Comparison of ENCODE assay signal across 19 mouse cellular contexts in the genomic region with DNA sequence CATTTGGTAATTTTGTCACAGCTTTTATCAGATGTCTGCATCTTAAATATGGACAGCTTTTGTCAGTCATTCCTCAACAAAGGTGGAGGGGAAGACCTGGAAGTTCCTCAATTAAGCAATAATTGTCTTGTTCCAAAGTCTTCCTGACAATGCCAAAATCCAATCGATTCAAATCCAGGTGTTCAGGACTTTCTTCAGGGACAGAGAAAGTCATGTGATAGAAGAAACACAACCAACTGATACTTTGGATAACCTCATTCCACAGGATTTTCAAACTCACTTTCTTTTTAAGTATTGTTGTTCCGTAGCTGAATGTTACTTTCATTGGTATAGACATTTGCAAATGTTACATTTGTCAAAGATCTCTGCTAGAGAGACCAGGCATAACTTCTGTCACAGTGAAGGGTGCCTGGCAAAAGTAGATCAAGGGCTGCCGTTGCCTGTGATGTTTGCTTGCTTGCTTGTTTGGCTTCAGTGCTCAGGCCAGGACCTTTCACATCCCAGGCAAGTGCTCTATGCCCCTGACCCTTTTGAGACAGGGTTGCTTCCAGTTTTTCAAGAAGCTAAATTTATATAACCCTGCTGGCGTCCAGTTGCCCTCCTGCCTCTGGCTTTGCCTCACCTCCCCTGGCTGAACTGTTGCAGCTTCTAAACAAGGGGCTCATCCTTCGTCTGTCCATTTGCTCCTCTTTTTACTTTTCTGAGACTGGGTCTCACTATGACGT. TPM values are rescaled to one million over a fixed set of nuclear protein-coding genes. Genes with fewer than 3 reads are reported as not detected.
A peak's percentile ranks its signal among the peaks of the same experiment; 100 is the strongest.
DNase-seq lines count a peak whose midpoint lies in the region; ATAC-seq lines count a peak whose summit lies in the region.
"Had no signal": no experiment of that assay in that cellular context is flagged by ENCODE, and none has a peak within 500 bp of the region (broad histone marks: within the 10 kb centered on the region; RNA-seq: fewer than 3 reads in every experiment).

No protein-coding gene starts in this region.

- no peak overlapping the region for H3K4me2 ChIP-seq in intestine, embryonic 14.5 days (ENCODE audit: low read length)
- H3K4me2 ChIP-seq in intestine, embryonic 16.5 days (ENCODE audit: low read depth, low read length), result no peak overlapping the region
- H3K4me2 ChIP-seq in liver, embryonic 16.5 days (ENCODE audit: low read depth, low read length), result no peak overlapping the region
- H3K4me2 ChIP-seq: embryonic facial prominence, embryonic 15.5 days; forebrain, embryonic 12.5 days; heart, embryonic 12.5 days; hindbrain, embryonic 15.5 days had no signal

- no peaks in the 10 kb centered on the region for H3K27me3 ChIP-seq in intestine, embryonic 14.5 days (replicated peaks; ENCODE audit: control insufficient read depth, insufficient read depth, low read length)
- no peaks in the 10 kb centered on the region for H3K27me3 ChIP-seq in intestine, embryonic 16.5 days (replicated peaks; ENCODE audit: control insufficient read depth, insufficient read depth, low read length)
- no peaks in the 10 kb centered on the region for H3K27me3 ChIP-seq in liver, embryonic 16.5 days (ENCODE audit: control insufficient read depth, insufficient read depth, low read depth, low read length)
- H3K27me3 ChIP-seq: forebrain, embryonic 12.5 days; heart, embryonic 12.5 days; hindbrain, embryonic 15.5 days had no signal

- no peaks in the 10 kb centered on the region for H3K9me3 ChIP-seq in intestine, embryonic 14.5 days (ENCODE audit: control insufficient read depth, low read length)
- no peaks in the 10 kb centered on the region for H3K9me3 ChIP-seq in intestine, embryonic 16.5 days (ENCODE audit: control insufficient read depth, low read length)
- no peaks in the 10 kb centered on the region for H3K9me3 ChIP-seq in liver, embryonic 16.5 days (replicated peaks; ENCODE audit: control insufficient read depth, low read length)
- H3K9me3 ChIP-seq: embryonic facial prominence, embryonic 15.5 days; forebrain, embryonic 12.5 days; heart, embryonic 12.5 days; hindbrain, embryonic 15.5 days had no signal

- peak; percentile 34 for DNase-seq in intestine, embryonic 14.5 days (ENCODE audit: low spot score)
- DNase-seq in thymus, postnatal 4 days, result peak; percentile 8
- DNase-seq in thymus, postnatal 36 days, result no peak
- no peak for DNase-seq in gastrocnemius, postnatal 36 days
- DNase-seq: adrenal gland, adult 2 months; adrenal gland, postnatal 25 days; cerebellum, adult 2 months; cerebellum, postnatal 14 days; embryo, embryonic 11 days; gastrocnemius, postnatal 10 days; heart, postnatal 36 days had no signal

- intact Hi-C loops in gastrocnemius, postnatal 36 days (cut with DNase I), result no loop called here

- no peak overlapping the region for H3K9ac ChIP-seq in intestine, embryonic 14.5 days (ENCODE audit: low read length)
- no peak overlapping the region for H3K9ac ChIP-seq in intestine, embryonic 16.5 days (ENCODE audit: low read depth, low read length)
- no peak overlapping the region for H3K9ac ChIP-seq in liver, embryonic 16.5 days (ENCODE audit: low read depth, low read length)
- H3K9ac ChIP-seq: embryonic facial prominence, embryonic 15.5 days; forebrain, embryonic 12.5 days; heart, embryonic 12.5 days; hindbrain, embryonic 15.5 days had no signal

- no peak for ATAC-seq in intestine, embryonic 14.5 days (replicated peaks; ENCODE audit: low FRiP score, low TSS enrichment, low read depth)
- ATAC-seq in intestine, embryonic 16.5 days, result no peak
- ATAC-seq in liver, embryonic 16.5 days (ENCODE audit: low read depth), result peak; percentile 48
- ATAC-seq: forebrain, embryonic 16.5 days had no signal

- no peak overlapping the region for H3K4me3 ChIP-seq in intestine, embryonic 14.5 days (ENCODE audit: low read depth, low read length)
- no peak overlapping the region for H3K4me3 ChIP-seq in intestine, embryonic 16.5 days (ENCODE audit: low read length)
- no peak overlapping the region for H3K4me3 ChIP-seq in liver, embryonic 16.5 days (ENCODE audit: low read depth, low read length)
- H3K4me3 ChIP-seq: embryonic facial prominence, embryonic 15.5 days; erythroblast, embryonic 14.5 days; forebrain, embryonic 12.5 days; heart, embryonic 12.5 days; hindbrain, embryonic 15.5 days had no signal

- peaks cover under 1% of the 10 kb centered on the region for H3K4me1 ChIP-seq in intestine, embryonic 14.5 days (replicated peaks; ENCODE audit: control insufficient read depth, insufficient read depth, low read length)
- H3K4me1 ChIP-seq in intestine, embryonic 16.5 days (ENCODE audit: control insufficient read depth, insufficient read depth, low read length), result no peaks in the 10 kb centered on the region; the same call in 1 of the 2 replicates
- peaks cover 5% of the 10 kb centered on the region for H3K4me1 ChIP-seq in liver, embryonic 16.5 days (ENCODE audit: control insufficient read depth, low read depth, low read length)
- H3K4me1 ChIP-seq: hindbrain, embryonic 15.5 days had no signal

- H3K27ac ChIP-seq in intestine, embryonic 14.5 days (ENCODE audit: low read depth), result no peak overlapping the region
- H3K27ac ChIP-seq in intestine, embryonic 16.5 days (ENCODE audit: low read length), result no peak overlapping the region
- no peak overlapping the region for H3K27ac ChIP-seq in liver, embryonic 16.5 days (ENCODE audit: low read length)
- H3K27ac ChIP-seq: embryonic facial prominence, embryonic 15.5 days; forebrain, embryonic 12.5 days; hindbrain, embryonic 15.5 days had no signal

- no peaks in the 10 kb centered on the region for H3K36me3 ChIP-seq in intestine, embryonic 14.5 days (ENCODE audit: control insufficient read depth, insufficient read depth, low read length)
- H3K36me3 ChIP-seq in intestine, embryonic 16.5 days (ENCODE audit: control insufficient read depth, insufficient read depth, low read length), result no peaks in the 10 kb centered on the region
- no peaks in the 10 kb centered on the region for H3K36me3 ChIP-seq in liver, embryonic 16.5 days (ENCODE audit: control insufficient read depth, insufficient read depth)
- H3K36me3 ChIP-seq: embryonic facial prominence, embryonic 15.5 days; forebrain, embryonic 12.5 days; heart, embryonic 12.5 days; hindbrain, embryonic 15.5 days had no signal

- 39% methylated on average over 6 of the region's 6 CpGs for WGBS in intestine, embryonic 14.5 days
- 42% methylated on average over 6 of the region's 6 CpGs for WGBS in intestine, embryonic 16.5 days
- WGBS in liver, embryonic 16.5 days (ENCODE audit: insufficient replicate concordance), result 37% methylated on average over 6 of the region's 6 CpGs

RNA-seq across cellular contexts. Expression of a gene that starts 10.8 kb away (rescaled TPM):
- 25.2 and 27.1 TPM in 2 replicates for polyA plus RNA-seq in intestine, embryonic 14.5 days (2014; fragmentation: Nextera tagmentation; extraction: Ambion mirVana)
- 11.3 and 11.8 TPM in 2 replicates for polyA plus RNA-seq in intestine, embryonic 16.5 days (2015; fragmentation: Nextera tagmentation; extraction: Ambion mirVana)
- polyA plus RNA-seq in liver, embryonic 16.5 days (2015; fragmentation: Nextera tagmentation; extraction: Ambion mirVana), result 9.8 and 11.3 TPM in 2 replicates
- total RNA-seq in gastrocnemius, postnatal 36 days (2021), result 10 to 100 TPM; 63.7 to 67.8 TPM

Comparison
In these comparisons a context has a peak if more than half of its experiments do, and no peak if none do; other contexts are left out.
1. DNase-seq: peak in intestine, embryonic 14.5 days (single experiment) and thymus, postnatal 4 days (single experiment); none in thymus, postnatal 36 days (0 of 2) and gastrocnemius, postnatal 36 days (0 of 2).